Mouse (Mus musculus) CH12.LX (cell line): ENCODE data around the gene Map7. TPM values are rescaled to one million over a fixed set of nuclear protein-coding genes. Genes with fewer than 3 reads are reported as not detected.

ENCODE experiments used
- DNase-seq: peaks from one replicate; pipeline ENCODE4 v3.0.0-alpha.2; 2013; ENCODE audit errors: extremely low read depth
- H3K27ac ChIP-seq: 2 replicates; pipeline ENCODE4 v1.5.1; 2012; ENCODE audit warnings: low read depth, mild to moderate bottlenecking, control low read depth, moderate library complexity; ENCODE audit not compliant: insufficient read depth
- H3K27me3 ChIP-seq: replicated peaks from 2 replicates; pipeline ENCODE3; 2012; ENCODE audit warnings: inconsistent platforms
- H3K36me3 ChIP-seq, 2 experiments: replicated peaks in 1 of 2; 2 replicates each; pipeline versions ENCODE3 to v1.6.1; 2012; ENCODE audit warnings: inconsistent platforms in 1 of 2, low read length in 1 of 2, mild to moderate bottlenecking in 1 of 2, mixed read lengths in 1 of 2, moderate library complexity in 1 of 2; ENCODE audit not compliant: control insufficient read depth in 1 of 2, insufficient read depth in 1 of 2
- H3K4me1 ChIP-seq, 2 experiments: 2 replicates each; pipeline ENCODE4 v1.6.1; 2012; ENCODE audit warnings: inconsistent platforms in 1 of 2, moderate library complexity in 1 of 2; ENCODE audit not compliant: insufficient read depth in 2 of 2, control insufficient read depth in 1 of 2
- H3K4me2 ChIP-seq: 2 replicates; pipeline ENCODE4 v1.6.1; 2012; ENCODE audit warnings: low read depth, mild to moderate bottlenecking, control low read depth; ENCODE audit not compliant: poor library complexity, insufficient read depth, severe bottlenecking
- H3K4me3 ChIP-seq, 3 experiments: fragments of 150-350 bp in 1 of 3; sonication (generic) in 1 of 3; replicated peaks in 1 of 3; 2 replicates each; pipeline versions ENCODE3 to v1.5.1; 2011 to 2012; ENCODE audit warnings: low read depth in 2 of 3, low read length in 2 of 3, mild to moderate bottlenecking in 2 of 3, moderate library complexity in 2 of 3, control low read depth in 1 of 3, improper control_type of control experiment in 1 of 3, inconsistent platforms in 1 of 3, mixed read lengths in 1 of 3; ENCODE audit not compliant: poor library complexity in 1 of 3
- H3K79me2 ChIP-seq: replicated peaks from 2 replicates; pipeline ENCODE4 v1.6.1; 2012; ENCODE audit warnings: mild to moderate bottlenecking, moderate library complexity; ENCODE audit not compliant: control insufficient read depth, poor library complexity, insufficient read depth, severe bottlenecking; ENCODE audit errors: extremely low read depth
- H3K9ac ChIP-seq: 2 replicates; pipeline ENCODE4 v1.6.1; 2012; ENCODE audit warnings: low read depth, mild to moderate bottlenecking, control low read depth, moderate library complexity; ENCODE audit not compliant: insufficient read depth
- H3K9me3 ChIP-seq: replicated peaks from 2 replicates; pipeline ENCODE3; 2012; ENCODE audit warnings: low read length, inconsistent platforms, mixed read lengths
- ELF1 ChIP-seq: IDR thresholded peaks from 2 replicates; pipeline ENCODE4 v1.6.1; 2014; ENCODE audit warnings: low read depth, mild to moderate bottlenecking, inconsistent platforms, low read length, improper control_type of control experiment
- EP300 ChIP-seq: IDR thresholded peaks from 2 replicates; pipeline ENCODE4 v1.6.1; 2011; ENCODE audit warnings: low read length, improper control_type of control experiment
- IRF4 ChIP-seq: IDR thresholded peaks from 2 replicates; pipeline ENCODE4 v1.6.1; 2014; ENCODE audit warnings: low read depth, mild to moderate bottlenecking, inconsistent platforms, low read length, improper control_type of control experiment
- KAT2A ChIP-seq: IDR thresholded peaks from 2 replicates; pipeline ENCODE4 v1.6.1; 2012; ENCODE audit warnings: low read length, improper control_type of control experiment, inconsistent platforms; ENCODE audit not compliant: insufficient replicate concordance
- MAFK ChIP-seq: IDR thresholded peaks from 2 replicates; pipeline ENCODE4 v1.6.1; 2011; ENCODE audit warnings: low read length, improper control_type of control experiment; ENCODE audit not compliant: insufficient replicate concordance
- MAX ChIP-seq: IDR thresholded peaks from 2 replicates; pipeline ENCODE4 v1.6.1; 2011; ENCODE audit warnings: low read length, improper control_type of control experiment
- MAZ ChIP-seq: IDR thresholded peaks from 2 replicates; pipeline ENCODE4 v1.6.1; 2012; ENCODE audit warnings: low read depth, mild to moderate bottlenecking, inconsistent platforms, low read length, improper control_type of control experiment, moderate library complexity
- MXI1 ChIP-seq: IDR thresholded peaks from 2 replicates; pipeline ENCODE4 v1.6.1; 2011; ENCODE audit warnings: mild to moderate bottlenecking, low read depth, low read length, improper control_type of control experiment
- PAX5 ChIP-seq: IDR thresholded peaks from 2 replicates; pipeline ENCODE4 v1.6.1; 2012; ENCODE audit warnings: low read length, inconsistent platforms, mixed read lengths
- POLR2A ChIP-seq: IDR thresholded peaks from 2 replicates; pipeline ENCODE4 v1.6.1; 2011; ENCODE audit warnings: low read depth, mild to moderate bottlenecking, improper control_type of control experiment, low read length
- POLR2AphosphoS2 ChIP-seq: IDR thresholded peaks from 2 replicates; pipeline ENCODE4 v1.6.1; 2011; ENCODE audit warnings: low read depth, low read length, improper control_type of control experiment
- RAD21 ChIP-seq: IDR thresholded peaks from 2 replicates; pipeline ENCODE4 v1.6.1; 2011; ENCODE audit warnings: low read depth, mild to moderate bottlenecking, low read length, improper control_type of control experiment, moderate library complexity
- TBP ChIP-seq: conservative IDR thresholded peaks from 2 replicates; pipeline ENCODE4 v1.6.1; 2011; ENCODE audit warnings: low read depth, low read length, improper control_type of control experiment
- USF1 ChIP-seq: IDR thresholded peaks from 2 replicates; pipeline ENCODE4 v1.6.1; 2014; ENCODE audit warnings: low read depth, mild to moderate bottlenecking, inconsistent platforms, low read length, improper control_type of control experiment
- ZC3H11A ChIP-seq: IDR thresholded peaks from 2 replicates; pipeline ENCODE4 v1.6.1; 2012; ENCODE audit warnings: low read depth, mild to moderate bottlenecking, inconsistent platforms, low read length, improper control_type of control experiment
- ZNF384 ChIP-seq: IDR thresholded peaks from 2 replicates; pipeline ENCODE4 v1.6.1; 2012; ENCODE audit warnings: low read depth, low read length, improper control_type of control experiment, inconsistent platforms
- dilution Hi-C: fragments of 300-500 bp; cut with MboI; formaldehyde crosslinking; loops from 2 replicates; pipeline ENCODE4 v1.14.3; 2020; ENCODE audit warnings: low sequenced_read_pairs; ENCODE audit not compliant: extremely low pct_unique_long_range_greater_than_20kb, extremely low pct_ligation_motif_present
- in situ Hi-C: fragments of 300-500 bp; cut with MboI; formaldehyde crosslinking; loops from 3 replicates; pipeline ENCODE4 v1.14.3; 2019; ENCODE audit warnings: low sequenced_read_pairs, low pct_ligation_motif_present, low pct_unique_long_range_greater_than_20kb, mixed read lengths
- polyA plus RNA-seq: library from polyadenylated mRNA; unstranded; fragments of >175 nt; gene quantifications from 2 replicates; pipeline ENCODE4 v1.2.1, GENCODE M21; 2012; ENCODE audit warnings: low read depth; ENCODE audit not compliant: insufficient read length
- total RNA-seq, 2 experiments: library from RNA; depleted of rRNA; stranded (reverse); fragments of 300-350 nt in 1 of 2; fragments of >200 nt in 1 of 2; gene quantifications; 2 replicates each; pipeline ENCODE4 v1.2.3; 2012 to 2014

The Map7 gene
- total and polyA plus RNA-seq, 3 experiments = 7.4 to 31.1 (median 21.6) TPM

DNA sequence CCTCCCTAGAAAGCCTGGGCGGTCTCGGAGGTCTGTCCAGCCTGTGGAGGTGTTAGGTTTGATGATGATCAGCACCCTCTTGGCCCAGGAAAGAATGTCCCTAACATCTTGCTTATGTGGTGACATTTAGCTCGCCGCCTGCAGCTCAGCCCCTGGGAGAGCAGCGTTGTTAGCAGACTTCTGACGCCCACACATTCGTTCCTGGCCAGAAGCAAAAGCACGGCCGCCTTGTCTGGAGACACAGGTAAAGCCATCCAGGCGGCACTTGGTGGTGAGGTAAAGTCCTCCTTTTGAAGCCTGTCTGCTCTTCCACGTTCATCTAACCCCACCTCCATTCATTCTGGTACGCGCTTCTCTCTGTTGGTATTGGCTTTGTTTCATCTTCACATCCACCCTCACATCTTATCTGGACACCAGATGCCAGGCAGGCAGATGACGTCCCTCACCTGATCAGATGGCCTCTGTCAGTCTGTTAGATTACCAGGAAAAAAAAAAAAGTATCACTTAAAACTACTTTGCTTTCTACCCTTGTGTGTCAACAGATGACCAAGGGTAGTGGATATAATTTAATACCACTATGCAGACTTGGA lies 108.9 kb downstream of the Map7 start:
- no peak for DNase-seq
- Histone ChIP-seq H3K4me1 (peaks cover 6 to 23% of the 10 kb centered on the region in 2 experiments; a peak in 3 of 4 replicates), H3K27ac (no peak overlapping the region), H3K9ac (no peak overlapping the region), H3K27me3 (no peaks in the 10 kb centered on the region), H3K79me2 (no peaks in the 10 kb centered on the region), H3K36me3 (no peaks in the 10 kb centered on the region), H3K4me3 (no peak overlapping the region), H3K4me2 (no peak overlapping the region), H3K9me3 (no peaks in the 10 kb centered on the region)
- in situ Hi-C loops = no loop called here
- dilution Hi-C loops = no loop called here
- no peak for TF ChIP-seq RAD21
- no peak for TF ChIP-seq POLR2A
- TF ChIP-seq ZNF384 = no peak
- TF ChIP-seq MAFK = no peak
- TF ChIP-seq EP300 = no peak
- no peak for TF ChIP-seq ZC3H11A

DNA sequence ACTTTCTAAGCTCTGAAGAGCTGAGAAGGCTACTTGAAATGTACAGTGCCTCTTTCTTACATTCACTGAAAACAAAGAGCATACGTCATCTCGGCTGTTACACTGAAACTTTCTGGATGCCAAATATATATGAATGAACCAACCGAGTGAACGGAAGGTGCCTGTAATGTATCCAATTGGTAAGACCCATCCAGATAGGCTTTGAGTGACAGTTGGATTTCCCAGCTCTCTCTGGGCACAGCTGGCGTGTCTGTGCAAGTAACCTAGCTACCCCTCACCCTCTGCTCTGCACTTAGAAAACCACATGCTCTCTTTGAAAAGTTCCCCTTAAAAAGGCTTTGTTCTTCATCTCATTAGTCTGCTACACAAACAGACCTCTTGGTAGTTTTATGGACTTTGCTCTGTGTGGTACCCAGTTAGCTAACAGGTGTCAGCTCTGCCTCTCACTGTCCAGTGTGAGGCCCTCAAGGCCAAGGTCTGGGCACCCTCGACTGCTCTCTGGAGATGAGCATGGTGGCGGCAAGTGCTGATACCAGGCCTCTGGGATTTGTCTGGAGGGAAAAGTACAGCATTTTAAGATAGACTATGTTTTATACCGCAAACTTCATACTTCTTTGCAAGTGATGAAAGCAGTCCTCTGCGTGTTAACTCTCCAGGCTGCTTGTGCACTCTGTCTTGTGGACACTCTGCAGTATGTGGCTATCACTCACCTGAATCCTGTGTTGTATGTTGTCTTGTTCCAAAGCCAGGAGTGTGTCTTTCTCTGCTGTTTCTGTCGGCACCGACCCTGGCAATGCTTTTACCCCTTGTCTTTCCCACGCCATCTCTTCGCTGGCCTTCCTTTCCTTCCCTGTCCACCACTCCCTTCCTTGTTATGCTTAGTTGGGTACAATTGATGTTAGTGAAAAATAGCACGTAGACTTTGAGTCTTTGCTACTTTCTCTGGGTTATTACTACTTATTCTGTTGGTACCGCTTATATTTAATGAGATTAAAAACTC lies 109.8 kb downstream of the Map7 start:
- H3K4me2 ChIP-seq = no peak overlapping the region
- no peaks in the 10 kb centered on the region for H3K36me3 ChIP-seq
- no peak for TF ChIP-seq ELF1
- TF ChIP-seq ZNF384 = no peak
- no peak for TF ChIP-seq MXI1
- TF ChIP-seq USF1 = no peak
- TF ChIP-seq POLR2AphosphoS2 = no peak
- TF ChIP-seq IRF4 = no peak
- no peak for TF ChIP-seq KAT2A
- TF ChIP-seq EP300 = no peak
- TF ChIP-seq PAX5 = no peak
- TF ChIP-seq RAD21 = no peak
- TF ChIP-seq MAX = no peak
- no peak for TF ChIP-seq MAZ
- no peak for TF ChIP-seq TBP
- H3K79me2 ChIP-seq = no peaks in the 10 kb centered on the region
- no peak overlapping the region for H3K27ac ChIP-seq
- H3K27me3 ChIP-seq = no peaks in the 10 kb centered on the region
- peaks cover 10 to 31% of the 10 kb centered on the region in 2 experiments for H3K4me1 ChIP-seq
- H3K9me3 ChIP-seq = no peaks in the 10 kb centered on the region
- no peak overlapping the region for H3K9ac ChIP-seq
- in situ Hi-C loops = no loop called here
- no peak for DNase-seq
- dilution Hi-C loops = no loop called here
- no peak overlapping the region for H3K4me3 ChIP-seq
